Mouse (Mus musculus): Measurements from ENCODE around the gene Sgip1.

Sgip1 gene

GRCm38 (mm10) chr4:102741287-102741686 is at the start of gene Sgip1:
Gene Sgip1, plus strand, starts transcription at chr4:102741297.
- DNase-seq: no peak

GRCm38 (mm10) chr4:102691402-102691801 is 49.7 kb upstream of the Sgip1 start:
- no peak for DNase-seq

GRCm38 (mm10) chr4:102697966-102698365 is 43.1 kb upstream of the Sgip1 start:
- no peak for DNase-seq

- no peak for DNase-seq
Measured at GRCm38 (mm10) chr4:102711731-102712130, 29.4 kb upstream of the Sgip1 start.

GRCm38 (mm10) chr4:102715532-102715931 is 25.6 kb upstream of the Sgip1 start:
- no peak for DNase-seq

GRCm38 (mm10) chr4:102717123-102717828 is 23.8 kb upstream of the Sgip1 start:
- DNase-seq: no peak

- DNase-seq: no peak
Measured at GRCm38 (mm10) chr4:102719535-102719934, 21.6 kb upstream of the Sgip1 start.

- DNase-seq: no peak
Measured at GRCm38 (mm10) chr4:102719951-102720350, 21.1 kb upstream of the Sgip1 start.

- DNase-seq: no peak
Measured at GRCm38 (mm10) chr4:102724442-102724841, 16.7 kb upstream of the Sgip1 start.

- DNase-seq: no peak
Measured at GRCm38 (mm10) chr4:102730976-102731375, 10.1 kb upstream of the Sgip1 start.

GRCm38 (mm10) chr4:102734022-102734657 is 7.0 kb upstream of the Sgip1 start:
- no peak for DNase-seq

GRCm38 (mm10) chr4:102753334-102754090 is 12.4 kb downstream of the Sgip1 start:
- DNase-seq: no peak

GRCm38 (mm10) chr4:102759095-102759890 is 18.2 kb downstream of the Sgip1 start:
- DNase-seq: peak; percentile 37 to 64

GRCm38 (mm10) chr4:102760042-102760821 is 19.1 kb downstream of the Sgip1 start:
- DNase-seq: peak; percentile 65 to 66

GRCm38 (mm10) chr4:102762075-102762474 is 21.0 kb downstream of the Sgip1 start:
- no peak for DNase-seq

- DNase-seq: no peak
Measured at GRCm38 (mm10) chr4:102769070-102769469, 28.0 kb downstream of the Sgip1 start.

GRCm38 (mm10) chr4:102769936-102770335 is 28.8 kb downstream of the Sgip1 start:
- DNase-seq: no peak

- no peak for DNase-seq
Measured at GRCm38 (mm10) chr4:102771598-102772357, 30.7 kb downstream of the Sgip1 start.

GRCm38 (mm10) chr4:102773225-102773624 is 32.1 kb downstream of the Sgip1 start:
- DNase-seq: no peak

GRCm38 (mm10) chr4:102773841-102774240 is 32.7 kb downstream of the Sgip1 start:
- DNase-seq: no peak

GRCm38 (mm10) chr4:102774549-102774948 is 33.5 kb downstream of the Sgip1 start:
- no peak for DNase-seq
